Mouse (Mus musculus): ENCODE measurements around the gene Prdm2. TPM values are rescaled to one million over a fixed set of nuclear protein-coding genes. Genes with fewer than 3 reads are reported as not detected.
A peak's percentile ranks its signal among the peaks of the same experiment; 100 is the strongest.

Gene Prdm2
- polyA plus RNA-seq, 1 experiment from 2014 or later: 5.0 TPM

DNA sequence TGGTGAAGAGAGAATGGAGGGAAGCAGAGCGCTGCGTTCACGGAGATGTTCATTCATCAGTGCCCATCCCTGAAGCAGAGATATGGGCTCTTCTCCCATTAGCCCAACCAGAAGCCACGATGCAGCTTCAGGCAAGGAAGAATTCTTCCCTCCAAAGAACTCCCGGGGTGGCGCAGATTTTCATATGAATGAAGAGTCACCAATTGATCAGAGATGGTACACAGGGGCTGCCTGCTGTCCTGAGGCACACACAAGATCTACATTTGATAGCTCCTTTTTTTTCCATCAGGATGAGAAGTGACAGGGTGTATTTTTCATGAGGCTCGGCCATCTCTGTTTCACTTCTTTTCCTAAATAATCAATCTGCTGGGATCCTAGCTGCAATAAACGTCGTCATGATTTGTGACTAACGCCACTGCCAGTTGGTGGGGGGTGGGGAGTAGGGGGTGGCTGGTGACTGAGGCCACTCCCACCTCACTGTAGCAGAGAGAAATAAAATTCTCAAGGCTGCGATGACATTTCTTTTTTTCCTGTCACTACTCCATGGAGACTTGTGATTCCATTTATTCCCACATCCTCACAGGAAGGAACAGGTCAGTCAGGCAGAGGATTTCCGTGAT lies 120.6 kb downstream of the Prdm2 start:
- WGBS: 40% methylated on average over 12 of the region's 12 CpGs
- Histone ChIP-seq H3K27ac (replicated peaks) (no peak overlapping the region), H3K9me3 (ENCODE audit: control insufficient read depth, low read length) (no peaks in the 10 kb centered on the region), H3K4me2 (replicated peaks; ENCODE audit: low read depth) (no peak overlapping the region), H3K9ac (ENCODE audit: low read length) (no peak overlapping the region), H3K4me3 (ENCODE audit: low read depth, low read length) (no peak overlapping the region), H3K4me1 (replicated peaks; ENCODE audit: control insufficient read depth, insufficient read depth) (no peaks in the 10 kb centered on the region), H3K27me3 (ENCODE audit: control insufficient read depth, insufficient read depth, low read length) (no peaks in the 10 kb centered on the region), H3K36me3 (ENCODE audit: control insufficient read depth, insufficient read depth, low read length) (no peaks in the 10 kb centered on the region)
- no peak for TF ChIP-seq EP300 (optimal IDR thresholded peaks at IDR 0.05)
- no peak for TF ChIP-seq CTCF (IDR thresholded peaks at IDR 0.05; ENCODE audit: low read depth)
- DNase-seq (ENCODE audit: low spot score) (no peak), ATAC-seq (ENCODE audit: low FRiP score, low TSS enrichment) (no peak)

GRCm38 (mm10) chr4:143090551-143090950 lies 122.2 kb downstream of the Prdm2 start:
- Histone ChIP-seq H3K36me3 (ENCODE audit: control insufficient read depth, insufficient read depth, low read length) (no peaks in the 10 kb centered on the region), H3K4me2 (replicated peaks; ENCODE audit: low read depth) (no peak overlapping the region), H3K9ac (ENCODE audit: low read length) (no peak overlapping the region), H3K4me1 (replicated peaks; ENCODE audit: control insufficient read depth, insufficient read depth) (no peaks in the 10 kb centered on the region), H3K27ac (replicated peaks) (no peak overlapping the region), H3K9me3 (ENCODE audit: control insufficient read depth, low read length) (no peaks in the 10 kb centered on the region), H3K27me3 (ENCODE audit: control insufficient read depth, insufficient read depth, low read length) (no peaks in the 10 kb centered on the region), H3K4me3 (ENCODE audit: low read depth, low read length) (no peak overlapping the region)
- TF ChIP-seq EP300 (optimal IDR thresholded peaks at IDR 0.05) (no peak), CTCF (IDR thresholded peaks at IDR 0.05; ENCODE audit: low read depth) (no peak)
- DNase-seq (ENCODE audit: low spot score) (no peak), ATAC-seq (ENCODE audit: low FRiP score, low TSS enrichment) (no peak)
- 93% methylated on average over 3 of the region's 3 CpGs for WGBS

GRCm38 (mm10) chr4:143074071-143074765 lies 138.6 kb downstream of the Prdm2 start:
- DNase-seq (ENCODE audit: low spot score) (peak; percentile 17), ATAC-seq (ENCODE audit: low FRiP score, low TSS enrichment) (no peak)
- Histone ChIP-seq H3K4me2 (replicated peaks; ENCODE audit: low read depth) (peak overlapping the region; percentile 31), H3K4me1 (replicated peaks; ENCODE audit: control insufficient read depth, insufficient read depth) (no peaks in the 10 kb centered on the region), H3K27me3 (ENCODE audit: control insufficient read depth, insufficient read depth, low read length) (no peaks in the 10 kb centered on the region), H3K27ac (replicated peaks) (no peak overlapping the region), H3K36me3 (ENCODE audit: control insufficient read depth, insufficient read depth, low read length) (no peaks in the 10 kb centered on the region), H3K9ac (ENCODE audit: low read length) (no peak overlapping the region), H3K4me3 (ENCODE audit: low read depth, low read length) (0 out of 2 replicates have a peak overlapping the region, but pooled peaks have one; percentile 3), H3K9me3 (ENCODE audit: control insufficient read depth, low read length) (no peaks in the 10 kb centered on the region)
- TF ChIP-seq CTCF (IDR thresholded peaks at IDR 0.05; ENCODE audit: low read depth) (peak; percentile 47), EP300 (optimal IDR thresholded peaks at IDR 0.05) (no peak)
- WGBS: 6% methylated on average over 20 of the region's 20 CpGs

DNA sequence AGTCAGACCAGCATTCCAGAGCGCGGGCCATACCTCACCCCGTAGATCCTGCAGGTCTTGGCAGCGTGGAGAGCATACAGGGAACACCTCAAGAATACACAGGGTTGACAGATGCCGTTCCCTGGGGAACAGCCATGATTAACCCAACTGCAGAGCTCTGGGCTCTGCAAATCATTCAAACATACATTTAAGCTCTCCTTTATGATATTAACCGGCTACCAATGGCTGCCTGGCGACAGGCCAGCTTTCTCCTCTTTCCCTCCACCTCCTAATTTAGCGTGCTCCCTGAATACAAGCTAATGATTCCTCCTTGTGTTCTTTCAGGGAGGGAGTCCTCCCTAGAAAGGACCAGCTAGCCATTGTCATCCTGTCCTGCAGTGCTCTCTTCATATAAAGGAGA lies 141.0 kb downstream of the Prdm2 start:
- no peak for DNase-seq (ENCODE audit: low spot score)
- TF ChIP-seq CTCF (IDR thresholded peaks at IDR 0.05; ENCODE audit: low read depth): no peak
- no peak for TF ChIP-seq EP300 (optimal IDR thresholded peaks at IDR 0.05)
- WGBS: 29% methylated on average over 8 of the region's 8 CpGs

GRCm38 (mm10) chr4:143067006-143067405 lies 145.8 kb downstream of the Prdm2 start:
- no peak for TF ChIP-seq EP300 (optimal IDR thresholded peaks at IDR 0.05)
- TF ChIP-seq CTCF (IDR thresholded peaks at IDR 0.05; ENCODE audit: low read depth): no peak
- no peak overlapping the region for H3K27ac ChIP-seq (replicated peaks)
- no peak for DNase-seq (ENCODE audit: low spot score)
- H3K4me3 ChIP-seq (ENCODE audit: low read depth, low read length): no peak overlapping the region
- 79% methylated on average over 9 of the region's 9 CpGs for WGBS
- H3K9me3 ChIP-seq (ENCODE audit: control insufficient read depth, low read length): no peaks in the 10 kb centered on the region
- H3K27me3 ChIP-seq (ENCODE audit: control insufficient read depth, insufficient read depth, low read length): no peaks in the 10 kb centered on the region
- no peak overlapping the region for H3K4me2 ChIP-seq (replicated peaks; ENCODE audit: low read depth)
- H3K9ac ChIP-seq (ENCODE audit: low read length): no peak overlapping the region
- ATAC-seq (ENCODE audit: low FRiP score, low TSS enrichment): no peak
- no peaks in the 10 kb centered on the region for H3K4me1 ChIP-seq (replicated peaks; ENCODE audit: control insufficient read depth, insufficient read depth)
- H3K36me3 ChIP-seq (ENCODE audit: control insufficient read depth, insufficient read depth, low read length): no peaks in the 10 kb centered on the region

More for the DNA sequence above, 141.0 kb downstream of the Prdm2 start:
- H3K9ac ChIP-seq (ENCODE audit: low read length): no peak overlapping the region
- H3K36me3 ChIP-seq (ENCODE audit: control insufficient read depth, insufficient read depth, low read length): no peaks in the 10 kb centered on the region
- H3K4me1 ChIP-seq (replicated peaks; ENCODE audit: control insufficient read depth, insufficient read depth): no peaks in the 10 kb centered on the region
- H3K27me3 ChIP-seq (ENCODE audit: control insufficient read depth, insufficient read depth, low read length): no peaks in the 10 kb centered on the region
- H3K9me3 ChIP-seq (ENCODE audit: control insufficient read depth, low read length): no peaks in the 10 kb centered on the region
- no peak overlapping the region for H3K27ac ChIP-seq (replicated peaks)
- ATAC-seq (ENCODE audit: low FRiP score, low TSS enrichment): no peak
- no peak overlapping the region for H3K4me2 ChIP-seq (replicated peaks; ENCODE audit: low read depth)
- H3K4me3 ChIP-seq (ENCODE audit: low read depth, low read length): no peak overlapping the region

DNA sequence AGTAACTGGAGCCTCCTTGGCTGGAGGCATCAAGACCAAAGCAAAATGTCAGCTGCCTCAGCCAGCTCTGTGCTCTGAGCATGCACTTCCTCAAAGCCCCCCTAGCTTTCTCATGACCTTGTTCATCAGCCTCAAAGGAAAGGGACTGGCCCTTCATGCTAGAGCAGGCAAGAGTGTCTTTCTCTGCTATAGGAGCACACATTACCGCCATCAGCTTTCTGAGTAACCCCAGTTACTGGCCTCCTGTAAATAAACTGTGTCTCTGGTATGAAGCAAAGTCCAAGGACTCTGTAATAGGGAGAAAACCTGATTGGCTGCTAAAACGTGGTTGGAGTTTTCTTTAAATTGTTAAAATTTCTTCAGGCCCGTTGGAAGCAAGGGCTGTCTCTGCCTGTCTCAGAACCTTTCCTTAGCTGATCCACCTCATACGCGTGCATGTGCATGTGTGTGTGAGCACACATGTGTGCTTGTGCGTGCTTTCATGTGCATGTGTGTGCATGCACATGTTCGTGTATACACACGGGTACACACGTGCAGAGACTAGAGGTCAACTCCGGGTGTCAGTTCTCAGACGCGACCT lies 153.9 kb downstream of the Prdm2 start:
- no peak for DNase-seq (ENCODE audit: low spot score)
- WGBS: 79% methylated on average over 12 of the region's 12 CpGs
- ATAC-seq (ENCODE audit: low FRiP score, low TSS enrichment): no peak
- no peaks in the 10 kb centered on the region for H3K9me3 ChIP-seq (ENCODE audit: control insufficient read depth, low read length)
- no peak overlapping the region for H3K4me3 ChIP-seq (ENCODE audit: low read depth, low read length)
- H3K27me3 ChIP-seq (ENCODE audit: control insufficient read depth, insufficient read depth, low read length): no peaks in the 10 kb centered on the region
- H3K9ac ChIP-seq (ENCODE audit: low read length): no peak overlapping the region
- H3K4me1 ChIP-seq (replicated peaks; ENCODE audit: control insufficient read depth, insufficient read depth): no peaks in the 10 kb centered on the region
- H3K4me2 ChIP-seq (replicated peaks; ENCODE audit: low read depth): no peak overlapping the region
- TF ChIP-seq CTCF (IDR thresholded peaks at IDR 0.05; ENCODE audit: low read depth): no peak
- no peak for TF ChIP-seq EP300 (optimal IDR thresholded peaks at IDR 0.05)
- no peak overlapping the region for H3K27ac ChIP-seq (replicated peaks)
- H3K36me3 ChIP-seq (ENCODE audit: control insufficient read depth, insufficient read depth, low read length): no peaks in the 10 kb centered on the region

Small RNA genes lying within 50 kb of the gene (microRNA-seq; reads per million reads assigned to microRNA genes)
- gene Mir7021: 2.9 reads per million

Other genes with a start within 250 kb of the Prdm2 start
- gene Pdpn, start 86.6 kb upstream of the Prdm2 start, polyA plus RNA-seq (2015; fragmentation: Nextera tagmentation; extraction: Ambion mirVana): 27.5 and 36.0 TPM in 2 replicates
- gene Lrrc38, start 136.8 kb upstream of the Prdm2 start, polyA plus RNA-seq (2015; fragmentation: Nextera tagmentation; extraction: Ambion mirVana): 0.06 TPM in 1 of 2 replicates, not detected in the other
- gene Pramel1, start 181.4 kb upstream of the Prdm2 start, polyA plus RNA-seq (2015; fragmentation: Nextera tagmentation; extraction: Ambion mirVana): not detected in 2 replicates
- 5.9 and 7.0 TPM in 2 replicates for gene Pramef8, start 199.4 kb upstream of the Prdm2 start, polyA plus RNA-seq (2015; fragmentation: Nextera tagmentation; extraction: Ambion mirVana)
- not detected in 2 replicates for gene Oog4, start 237.3 kb upstream of the Prdm2 start, polyA plus RNA-seq (2015; fragmentation: Nextera tagmentation; extraction: Ambion mirVana)

All from stomach, postnatal 0 days (tissue).